ENCODE assay signal across 7 mouse cellular contexts in the genomic region with DNA sequence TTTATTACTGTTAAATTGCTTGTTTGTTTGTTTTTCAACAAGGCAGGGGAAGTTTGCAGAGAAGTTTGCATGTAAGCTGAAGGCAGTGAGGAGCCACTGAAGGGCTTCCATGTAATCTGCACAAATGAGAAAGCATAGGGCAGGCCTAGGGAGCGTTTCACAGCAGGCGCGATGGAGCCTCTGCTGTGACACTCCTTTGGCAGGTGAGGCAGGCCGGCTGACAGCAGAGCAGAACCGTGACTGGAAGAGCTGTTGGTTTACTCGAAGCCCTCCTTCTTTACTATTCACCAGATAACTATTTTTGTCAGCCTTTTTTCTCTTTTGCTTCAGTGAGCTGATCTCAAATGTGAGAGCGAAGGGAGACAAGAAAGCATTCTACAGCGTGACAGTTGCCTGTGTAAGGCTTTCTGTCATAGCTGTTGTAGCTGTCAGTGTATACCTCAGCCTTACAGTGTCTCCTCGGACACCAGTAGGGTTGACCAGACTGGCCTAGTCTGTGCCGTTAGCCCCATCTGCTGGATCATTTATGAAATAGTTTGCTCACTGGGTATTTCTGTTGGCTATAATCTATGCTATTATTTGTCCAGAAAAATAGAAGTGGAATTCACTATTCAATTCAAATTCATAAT.
DNase-seq lines count a peak whose midpoint lies in the region; ATAC-seq lines count a peak whose summit lies in the region.

No protein-coding gene starts in this region.

- H3K27me3 ChIP-seq in lung, embryonic 15.5 days, result no peaks in the 10 kb centered on the region

- H3K4me1 ChIP-seq in lung, embryonic 15.5 days, result no peaks in the 10 kb centered on the region

- H3K4me2 ChIP-seq in lung, embryonic 15.5 days, result no peak overlapping the region

- DNase-seq in CD4-positive helper T cell, adult 2 months (ENCODE audit: low read depth, low spot score), result peak; percentile 13
- DNase-seq in ES-CJ7 (ENCODE audit: low read depth, low spot score), result peak; percentile 55
- peak; percentile 56 to 64 for DNase-seq in cerebellum, adult 18-20 months
- DNase-seq in kidney, postnatal 14 days, result peak; percentile 58
- peak; percentile 44 for DNase-seq in retina, adult 2 months (ENCODE audit: low read depth, low spot score)

- H3K36me3 ChIP-seq in lung, embryonic 15.5 days, result 0 out of 2 replicates have a peak, but pooled peaks cover 1% of the 10 kb centered on the region

- H3K27ac ChIP-seq in lung, embryonic 15.5 days, result no peak overlapping the region

- 46% methylated on average over 10 of the region's 10 CpGs for WGBS in lung, embryonic 15.5 days

- no peak overlapping the region for H3K4me3 ChIP-seq in lung, embryonic 15.5 days

- ATAC-seq in granulocyte monocyte progenitor cell, adult 5-6 weeks (replicated peaks; ENCODE audit: poor library complexity, severe bottlenecking), result peak; percentile 74
- peak; percentile 76; the same call in 1 of the 2 replicates for ATAC-seq in lung, embryonic 15.5 days (ENCODE audit: borderline replicate concordance, extremely low read depth, low FRiP score, low TSS enrichment)

- H3K9ac ChIP-seq in lung, embryonic 15.5 days, result no peak overlapping the region

- no peaks in the 10 kb centered on the region for H3K9me3 ChIP-seq in lung, embryonic 15.5 days
